In the genomic region with DNA sequence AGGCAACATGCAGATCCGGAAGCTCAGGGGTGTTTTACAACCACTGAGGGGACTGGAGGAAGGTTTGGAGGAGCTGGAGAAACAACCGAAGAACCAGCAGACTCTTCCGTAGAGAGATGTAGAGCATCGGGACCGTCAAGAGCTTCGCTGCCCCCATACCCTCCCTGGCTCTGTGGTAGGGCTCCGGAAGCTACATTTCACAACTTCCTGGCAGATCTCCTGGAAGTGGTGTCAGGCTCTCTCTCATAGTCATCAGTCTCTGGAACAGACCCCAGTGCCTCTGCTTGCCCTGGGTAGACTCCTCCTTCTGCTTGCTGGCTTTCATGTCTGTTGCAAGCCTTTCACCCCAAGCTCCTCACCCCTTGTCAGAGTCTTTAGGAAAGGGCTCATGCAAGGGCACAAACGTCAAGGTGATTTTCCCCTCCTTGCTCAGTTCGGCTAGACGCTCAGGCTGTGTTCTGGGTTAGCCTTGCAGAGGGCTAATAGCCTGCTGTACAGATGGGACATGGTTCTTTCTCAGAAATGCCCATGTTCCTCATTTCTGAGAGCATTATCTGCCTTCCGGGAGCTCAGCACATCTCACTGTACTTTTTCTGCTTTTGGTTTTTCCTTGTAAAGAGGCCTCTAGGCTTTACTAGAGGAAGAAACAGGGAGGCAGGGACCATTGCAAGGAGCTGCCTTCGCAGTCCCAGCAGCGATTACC, we compare ENCODE assay signal across 12 mouse cellular contexts. TPM values are rescaled to one million over a fixed set of nuclear protein-coding genes. Genes with fewer than 3 reads are reported as not detected.
DNase-seq lines count a peak whose midpoint lies in the region; ATAC-seq and TF ChIP-seq lines count a peak whose summit lies in the region.
"Had no signal": no experiment of that assay in that cellular context is flagged by ENCODE, and none has a peak within 500 bp of the region (broad histone marks: within the 10 kb centered on the region; RNA-seq: fewer than 3 reads in every experiment).

No protein-coding gene starts in this region.

- peak; percentile 50 for DNase-seq in adrenal gland, postnatal 14 days
- DNase-seq in adrenal gland, adult (ENCODE audit: inconsistent age in 2 of 2, low spot score in 1 of 2), result no peak
- DNase-seq in heart, postnatal 36 days, result peak; percentile 49 to 61
- no peak for DNase-seq in cerebellum, adult 9-11 months
- DNase-seq in left cerebral cortex, adult 8-10 months (ENCODE audit: low spot score in 2 of 2), result no peak

- H3K27ac ChIP-seq in bone marrow, adult 2 months (ENCODE audit: control insufficient read depth, insufficient read depth, low read depth, low read length, poor library complexity), result peak overlapping the region; percentile 8
- no peak overlapping the region for H3K27ac ChIP-seq in forebrain, embryonic 12.5 days
- H3K27ac ChIP-seq: embryonic facial prominence, embryonic 13.5 days; hindbrain, embryonic 15.5 days had no signal

- peaks cover 2% of the 10 kb centered on the region for H3K4me1 ChIP-seq in bone marrow, adult 2 months (ENCODE audit: control insufficient read depth, insufficient read depth, low read length)
- H3K4me1 ChIP-seq in forebrain, embryonic 12.5 days, result peaks cover 14% of the 10 kb centered on the region

- no peak for TF ChIP-seq POLR2A in bone marrow, adult 2 months (IDR thresholded peaks at IDR 0.05; ENCODE audit: borderline replicate concordance, control insufficient read depth, low read depth, low read length)

- no peaks in the 10 kb centered on the region for H3K9me3 ChIP-seq in forebrain, embryonic 12.5 days
- H3K9me3 ChIP-seq: embryonic facial prominence, embryonic 13.5 days; hindbrain, embryonic 15.5 days had no signal

- H3K27me3 ChIP-seq in forebrain, embryonic 12.5 days, result 0 out of 2 replicates have a peak, but pooled peaks cover 6% of the 10 kb centered on the region
- H3K27me3 ChIP-seq: embryonic facial prominence, embryonic 13.5 days; hindbrain, embryonic 15.5 days had no signal

- no peak overlapping the region for H3K9ac ChIP-seq in forebrain, embryonic 12.5 days
- H3K9ac ChIP-seq: embryonic facial prominence, embryonic 13.5 days; hindbrain, embryonic 15.5 days had no signal

- H3K4me3 ChIP-seq in bone marrow, adult 2 months (replicated peaks; ENCODE audit: control insufficient read depth, low read depth, low read length), result peak overlapping the region; percentile 40
- H3K4me3 ChIP-seq in forebrain, embryonic 12.5 days (replicated peaks), result no peak overlapping the region
- H3K4me3 ChIP-seq: embryonic facial prominence, embryonic 13.5 days; hindbrain, embryonic 15.5 days had no signal

- H3K36me3 ChIP-seq in forebrain, embryonic 12.5 days (replicated peaks), result no peaks in the 10 kb centered on the region
- H3K36me3 ChIP-seq: embryonic facial prominence, embryonic 13.5 days; hindbrain, embryonic 15.5 days had no signal

- no peak for TF ChIP-seq CTCF in bone marrow, adult 2 months (IDR thresholded peaks at IDR 0.05; ENCODE audit: control insufficient read depth, insufficient read depth, low read length)

- H3K4me2 ChIP-seq in forebrain, embryonic 12.5 days, result no peak overlapping the region
- H3K4me2 ChIP-seq: embryonic facial prominence, embryonic 13.5 days; hindbrain, embryonic 15.5 days had no signal

- WGBS in bone marrow, adult 2 months, result 4% methylated on average over 13 of the region's 13 CpGs
- WGBS in forebrain, embryonic 12.5 days, result 87% methylated on average over 13 of the region's 13 CpGs

- intact Hi-C loops in heart, postnatal 36 days (cut with DNase I), result loop anchor here (5.0 kb wide), 1 partner anchor 141 kb away; no protein-coding TSS in a partner anchor

- ATAC-seq in megakaryocyte-erythroid progenitor cell, adult 5-6 weeks (replicated peaks; ENCODE audit: low FRiP score, low TSS enrichment, poor library complexity, severe bottlenecking), result 0 out of 2 replicates have a peak, but pooled peaks have one; percentile 27
- no peak for ATAC-seq in forebrain, embryonic 12.5 days (ENCODE audit: low FRiP score)

RNA-seq across cellular contexts. Expression of gene Srp9, which starts 16.0 kb away (rescaled TPM):
- total RNA-seq in adrenal gland, postnatal 14 days (2021), result 48.0 and 56.0 TPM in 2 replicates
- polyA plus RNA-seq in bone marrow, adult 2 months (2011; ENCODE audit: insufficient read depth, insufficient read length, low replicate concordance, missing spikeins), result 69.5 and 72.7 TPM in 2 replicates
- total RNA-seq in heart, postnatal 36 days (2021), result 10 to 100 TPM; 44.8 to 45.3 TPM
- 115 and 118 TPM in 2 replicates for total RNA-seq in megakaryocyte-erythroid progenitor cell, adult 5-6 weeks (2014; fragmentation: Nextera tagmentation)
- total RNA-seq in megakaryocyte-erythroid progenitor cell, adult 5-6 weeks (2017), result 67.8 and 111 TPM in 2 replicates
- 10 to 100 TPM; 53.4 to 66.8 (median 60.4) TPM for total RNA-seq in left cerebral cortex, adult 8-10 months (2022)
- 156 and 160 TPM in 2 replicates for polyA plus RNA-seq in forebrain, embryonic 12.5 days (2016; fragmentation: Nextera tagmentation; extraction: Ambion mirVana)

RNA-seq across cellular contexts. Expression of gene Vmn1r1, which starts 55.7 kb away (rescaled TPM):
- not detected in 2 replicates for total RNA-seq in adrenal gland, postnatal 14 days (2021)
- polyA plus RNA-seq in bone marrow, adult 2 months (2011; ENCODE audit: insufficient read depth, insufficient read length, low replicate concordance, missing spikeins), result not detected in 2 replicates
- total RNA-seq in heart, postnatal 36 days (2021), result not detected
- not detected in 2 replicates for total RNA-seq in megakaryocyte-erythroid progenitor cell, adult 5-6 weeks (2014; fragmentation: Nextera tagmentation)
- total RNA-seq in megakaryocyte-erythroid progenitor cell, adult 5-6 weeks (2017), result not detected in 2 replicates
- not detected for total RNA-seq in left cerebral cortex, adult 8-10 months (2022)
- not detected in 2 replicates for polyA plus RNA-seq in forebrain, embryonic 12.5 days (2016; fragmentation: Nextera tagmentation; extraction: Ambion mirVana)
- total RNA-seq: left cerebral cortex, postnatal 14 days had no signal
- polyA plus RNA-seq: embryonic facial prominence, embryonic 13.5 days; hindbrain, embryonic 15.5 days; stomach, embryonic 14.5 days had no signal

Comparison
In these comparisons a context has a peak if more than half of its experiments do, and no peak if none do; other contexts are left out.
1. DNase-seq: peak in adrenal gland, postnatal 14 days (single experiment) and heart, postnatal 36 days (2 of 2); none in adrenal gland, adult (0 of 2), cerebellum, adult 9-11 months (single experiment) and left cerebral cortex, adult 8-10 months (0 of 2).